Mouse (Mus musculus): ENCODE results near the gene Gm12117.

Gm12117 gene

GRCm38 (mm10) chr11:33276637-33277036 lies at the start of gene Gm12117:
TSS of gene Gm12117 (minus strand) at chr11:33276737.
- DNase-seq (ENCODE audit: extremely low spot score, low read depth, low spot score) = no peak

- DNase-seq (ENCODE audit: extremely low spot score, low read depth, low spot score) = no peak
Measured at GRCm38 (mm10) chr11:33319006-33319611, 42.6 kb upstream of the Gm12117 start.

DNA sequence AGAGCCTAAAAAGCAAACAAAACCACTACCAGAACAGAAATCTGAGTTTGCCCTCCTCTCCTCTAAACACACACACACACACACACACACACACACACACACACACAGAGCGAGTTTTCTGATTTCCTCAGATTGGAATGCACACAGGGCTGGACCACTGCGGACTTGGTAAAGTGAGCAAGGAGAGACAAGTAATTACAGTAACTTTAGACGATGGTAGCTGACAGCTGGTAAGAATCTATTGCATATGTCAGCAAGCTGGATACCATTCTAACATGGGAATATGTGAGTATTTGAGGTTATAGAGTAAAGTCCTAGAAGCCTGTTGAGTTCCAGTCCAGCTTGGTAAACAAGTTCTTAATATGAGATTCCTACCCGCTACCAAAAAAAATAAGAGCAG lies 33.0 kb upstream of the Gm12117 start:
- no peak for DNase-seq (ENCODE audit: extremely low spot score, low read depth, low spot score)

- no peak for DNase-seq (ENCODE audit: extremely low spot score, low read depth, low spot score)
Measured at GRCm38 (mm10) chr11:33300859-33301258, 24.3 kb upstream of the Gm12117 start.

GRCm38 (mm10) chr11:33299371-33299770 lies 22.8 kb upstream of the Gm12117 start:
- no peak for DNase-seq (ENCODE audit: extremely low spot score, low read depth, low spot score)

- DNase-seq (ENCODE audit: extremely low spot score, low read depth, low spot score) = no peak
Measured at GRCm38 (mm10) chr11:33297121-33297520, 20.6 kb upstream of the Gm12117 start.

GRCm38 (mm10) chr11:33295422-33295821 lies 18.9 kb upstream of the Gm12117 start:
- DNase-seq (ENCODE audit: extremely low spot score, low read depth, low spot score) = no peak

DNA sequence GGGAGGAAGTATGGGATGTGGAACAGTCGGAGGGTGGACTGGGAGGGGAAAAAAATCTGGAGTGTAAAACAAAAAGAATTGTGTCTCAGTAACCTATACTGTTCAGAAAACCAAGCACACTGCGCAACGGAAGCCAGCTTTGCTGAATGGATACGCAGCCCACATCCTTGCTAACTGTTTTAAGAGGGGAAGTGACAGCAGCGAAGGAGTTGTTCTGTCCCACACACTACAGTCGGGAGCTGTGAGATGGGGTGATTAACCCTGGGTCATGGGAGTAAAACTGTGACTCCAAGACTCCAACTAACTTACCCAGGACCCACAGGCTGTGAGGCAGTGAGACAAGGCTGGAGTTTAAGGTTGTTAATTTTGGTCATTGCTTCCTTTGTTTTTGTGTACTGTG lies 17.5 kb upstream of the Gm12117 start:
- DNase-seq (ENCODE audit: extremely low spot score, low read depth, low spot score) = no peak

DNA sequence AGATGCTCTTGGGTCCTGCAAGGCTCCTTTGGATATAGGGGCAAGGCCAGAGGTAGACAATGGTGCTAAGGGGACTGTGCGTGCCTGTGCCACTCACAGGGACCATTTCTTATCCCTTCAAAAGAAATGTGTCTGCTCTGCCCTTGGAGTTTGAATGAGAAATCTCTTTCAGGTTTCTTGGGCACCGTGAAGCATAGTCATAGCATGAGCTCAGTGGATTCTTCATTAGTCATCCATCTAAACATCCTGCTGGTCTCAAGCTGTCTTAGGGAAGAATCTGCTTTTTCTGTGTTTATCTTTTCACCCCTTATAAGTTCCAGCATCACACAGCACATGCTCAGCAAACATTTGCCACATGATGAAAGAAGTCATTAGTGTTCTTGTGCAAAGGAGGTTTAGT lies 2.0 kb upstream of the Gm12117 start:
- no peak for DNase-seq (ENCODE audit: extremely low spot score, low read depth, low spot score)

DNA sequence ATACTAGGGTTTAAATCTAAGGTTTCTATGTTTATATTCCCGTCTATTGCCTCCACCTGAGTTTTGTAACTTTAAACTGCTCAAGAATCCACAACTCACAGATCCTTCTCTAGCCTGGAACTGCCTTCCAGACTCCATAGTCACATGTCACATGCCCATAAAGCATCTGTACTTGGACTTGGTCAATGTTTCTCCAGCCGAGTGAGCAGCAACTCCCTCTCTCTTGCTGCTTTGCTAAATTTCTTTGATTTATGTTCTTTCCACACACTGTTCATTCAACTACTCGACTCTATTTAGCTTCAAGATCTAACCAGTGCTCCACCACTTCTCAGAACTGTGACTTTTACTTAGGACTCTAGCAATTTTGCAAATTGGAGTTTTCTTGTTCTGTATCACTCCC lies 1.7 kb downstream of the Gm12117 start:
- no peak for DNase-seq (ENCODE audit: extremely low spot score, low read depth, low spot score)

GRCm38 (mm10) chr11:33274294-33274693 lies 2.2 kb downstream of the Gm12117 start:
- no peak for DNase-seq (ENCODE audit: extremely low spot score, low read depth, low spot score)

GRCm38 (mm10) chr11:33240295-33240694 lies 36.2 kb downstream of the Gm12117 start:
- DNase-seq (ENCODE audit: extremely low spot score, low read depth, low spot score) = no peak

GRCm38 (mm10) chr11:33234134-33234533 lies 42.4 kb downstream of the Gm12117 start:
- no peak for DNase-seq (ENCODE audit: extremely low spot score, low read depth, low spot score)

DNA sequence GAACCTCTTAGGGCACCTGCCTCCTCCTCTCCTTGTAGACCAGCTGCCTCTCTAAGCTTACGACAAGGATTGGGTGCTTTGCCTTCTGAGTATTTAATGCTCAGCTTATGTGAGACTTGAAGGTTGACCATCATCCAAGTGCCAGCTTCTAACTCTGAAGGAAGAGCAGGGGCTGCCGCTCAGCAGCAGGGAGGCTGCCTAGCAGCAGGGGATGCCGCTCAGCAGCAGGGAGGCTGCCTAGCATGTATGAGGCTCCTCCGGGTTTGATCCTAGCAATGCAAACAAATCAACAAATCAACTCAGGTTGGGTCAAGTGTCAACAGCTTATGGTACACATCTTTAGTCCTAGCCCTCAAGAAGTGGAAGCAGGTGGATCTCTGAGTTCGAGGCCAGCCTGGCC lies 44.5 kb downstream of the Gm12117 start:
- DNase-seq (ENCODE audit: extremely low spot score, low read depth, low spot score) = no peak

GRCm38 (mm10) chr11:33228186-33228585 lies 48.4 kb downstream of the Gm12117 start:
- no peak for DNase-seq (ENCODE audit: extremely low spot score, low read depth, low spot score)

DNA sequence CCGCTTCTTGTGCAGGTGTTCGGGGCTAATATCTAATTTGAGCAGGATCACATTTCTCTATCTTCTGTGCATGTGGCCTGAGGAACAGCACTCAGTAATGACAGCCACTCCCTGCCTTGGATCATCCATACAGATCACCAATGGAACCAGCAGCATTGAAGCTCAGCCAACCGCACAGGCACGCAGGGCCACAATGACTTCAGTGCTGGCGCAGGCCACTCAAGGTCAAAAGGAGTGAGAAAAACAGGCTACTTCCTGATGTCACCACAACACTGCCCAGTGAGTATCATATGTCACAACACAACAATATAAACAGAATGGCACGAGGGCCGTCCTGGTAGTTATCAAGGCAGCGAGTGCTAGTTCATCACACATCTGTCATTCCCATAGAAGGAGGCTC lies 50.0 kb downstream of the Gm12117 start:
- DNase-seq (ENCODE audit: extremely low spot score, low read depth, low spot score) = no peak
